Mouse (Mus musculus): ENCODE measurements around the gene Olfr17. TPM values are rescaled to one million over a fixed set of nuclear protein-coding genes. Genes with fewer than 3 reads are reported as not detected.
"Not testable (repeated sequence)": the region's sequence is repeated elsewhere in the genome, so short reads cannot be mapped to it uniquely, and the experiment has no call there.

Olfr17 gene
- not detected in 2 replicates for polyA plus RNA-seq (2015; fragmentation: Nextera tagmentation; extraction: Ambion mirVana)

GRCm38 (mm10) chr7:107092920-107093319 is at the start of gene Olfr17:
Gene Olfr17 (plus strand): TSS chr7:107093220.
- Histone ChIP-seq H3K4me2 (no peak within 1 kb of the TSS), H3K27me3 (replicated peaks) (no peaks in the 10 kb centered on the region), H3K27ac (replicated peaks) (no peak within 1 kb of the TSS), H3K9me3 (peaks cover 2% of the 10 kb centered on the region; the same call in 1 of the 2 replicates), H3K4me3 (no peak within 1 kb of the TSS), H3K9ac (no peak within 1 kb of the TSS), H3K36me3 (no peaks in the 10 kb centered on the region), H3K4me1 (no peaks in the 10 kb centered on the region)
- WGBS: 33% methylated on average over 1 of the region's 1 CpGs
- ATAC-seq (ENCODE audit: extremely low read depth, insufficient number of reproducible peaks, low FRiP score, low TSS enrichment): no peak

- no peak overlapping the region for H3K4me3 ChIP-seq
- WGBS: 65% methylated on average over 1 of the region's 1 CpGs
- H3K4me2 ChIP-seq: no peak overlapping the region
- no peaks in the 10 kb centered on the region for H3K9me3 ChIP-seq
- H3K27ac ChIP-seq (replicated peaks): no peak overlapping the region
- no peaks in the 10 kb centered on the region for H3K27me3 ChIP-seq (replicated peaks)
- no peaks in the 10 kb centered on the region for H3K36me3 ChIP-seq
- ATAC-seq (ENCODE audit: extremely low read depth, insufficient number of reproducible peaks, low FRiP score, low TSS enrichment): no peak
- H3K4me1 ChIP-seq: no peaks in the 10 kb centered on the region
- H3K9ac ChIP-seq: no peak overlapping the region
Observed at GRCm38 (mm10) chr7:107044407-107044806, 48.6 kb upstream of the Olfr17 start.

- no peak for ATAC-seq (ENCODE audit: extremely low read depth, insufficient number of reproducible peaks, low FRiP score, low TSS enrichment)
- Histone ChIP-seq H3K4me1 (no peaks in the 10 kb centered on the region), H3K4me2 (no peak overlapping the region), H3K27ac (replicated peaks) (no peak overlapping the region), H3K27me3 (replicated peaks) (no peaks in the 10 kb centered on the region), H3K9ac (no peak overlapping the region), H3K9me3 (no peaks in the 10 kb centered on the region), H3K4me3 (no peak overlapping the region), H3K36me3 (no peaks in the 10 kb centered on the region)
- 3% methylated on average over 5 of the region's 5 CpGs for WGBS
Observed at GRCm38 (mm10) chr7:107045833-107046232, 47.2 kb upstream of the Olfr17 start.

GRCm38 (mm10) chr7:107047578-107047977 is 45.4 kb upstream of the Olfr17 start:
- H3K36me3 ChIP-seq: no peaks in the 10 kb centered on the region
- no peak overlapping the region for H3K4me3 ChIP-seq
- ATAC-seq (ENCODE audit: extremely low read depth, insufficient number of reproducible peaks, low FRiP score, low TSS enrichment): no peak
- no peaks in the 10 kb centered on the region for H3K4me1 ChIP-seq
- WGBS: 37% methylated on average over 3 of the region's 3 CpGs
- H3K9ac ChIP-seq: no peak overlapping the region
- H3K27ac ChIP-seq (replicated peaks): no peak overlapping the region
- H3K27me3 ChIP-seq (replicated peaks): no peaks in the 10 kb centered on the region
- H3K9me3 ChIP-seq: no peaks in the 10 kb centered on the region
- no peak overlapping the region for H3K4me2 ChIP-seq

- no peak for ATAC-seq (ENCODE audit: extremely low read depth, insufficient number of reproducible peaks, low FRiP score, low TSS enrichment)
- no peaks in the 10 kb centered on the region for H3K4me1 ChIP-seq
- no peak within 1 kb of the TSS for H3K4me3 ChIP-seq
- H3K9ac ChIP-seq: no peak within 1 kb of the TSS
- no peak within 1 kb of the TSS for H3K27ac ChIP-seq (replicated peaks)
- H3K9me3 ChIP-seq: 0 out of 2 replicates have a peak, but pooled peaks cover 3% of the 10 kb centered on the region
- H3K27me3 ChIP-seq (replicated peaks): no peaks in the 10 kb centered on the region
- H3K36me3 ChIP-seq: no peaks in the 10 kb centered on the region
- no peak within 1 kb of the TSS for H3K4me2 ChIP-seq
- 86% methylated on average over 2 of the region's 2 CpGs for WGBS
Observed at GRCm38 (mm10) chr7:107070681-107071080, 22.3 kb upstream of the Olfr17 start, which contains the start of gene Olfr714. Gene Olfr714 (plus strand): TSS chr7:107070981.

- not testable (repeated sequence) for H3K4me1 ChIP-seq; H3K27ac ChIP-seq (replicated peaks); H3K4me3 ChIP-seq; H3K27me3 ChIP-seq (replicated peaks); H3K4me2 ChIP-seq; H3K9ac ChIP-seq; ATAC-seq (ENCODE audit: extremely low read depth, insufficient number of reproducible peaks, low FRiP score, low TSS enrichment); H3K36me3 ChIP-seq; H3K9me3 ChIP-seq
- 85% methylated on average over 2 of the region's 2 CpGs for WGBS
Observed at GRCm38 (mm10) chr7:107110269-107110668, 17.2 kb downstream of the Olfr17 start, which contains the start of gene Olfr715b. Gene Olfr715b (minus strand): TSS chr7:107110369.

GRCm38 (mm10) chr7:107130983-107131382 is 38.0 kb downstream of the Olfr17 start, which contains the start of gene Olfr715:
Gene Olfr715 (minus strand): TSS chr7:107131083.
- WGBS: 69% methylated on average over 3 of the region's 3 CpGs
- not testable (repeated sequence) for H3K4me2 ChIP-seq; H3K4me1 ChIP-seq; H3K27ac ChIP-seq (replicated peaks); H3K9me3 ChIP-seq; H3K9ac ChIP-seq; H3K4me3 ChIP-seq; H3K36me3 ChIP-seq; H3K27me3 ChIP-seq (replicated peaks); ATAC-seq (ENCODE audit: extremely low read depth, insufficient number of reproducible peaks, low FRiP score, low TSS enrichment)

GRCm38 (mm10) chr7:107138027-107138426 is 45.0 kb downstream of the Olfr17 start, which contains the start of gene Olfr716:
Gene Olfr716 (plus strand): TSS chr7:107138327.
- not testable (repeated sequence) for H3K4me2 ChIP-seq; ATAC-seq (ENCODE audit: extremely low read depth, insufficient number of reproducible peaks, low FRiP score, low TSS enrichment); H3K36me3 ChIP-seq; H3K9ac ChIP-seq; H3K27me3 ChIP-seq (replicated peaks); H3K27ac ChIP-seq (replicated peaks); H3K4me1 ChIP-seq; H3K4me3 ChIP-seq; H3K9me3 ChIP-seq
- 52% methylated on average over 2 of the region's 2 CpGs for WGBS

Other genes with a start within 250 kb of the Olfr17 start
- not detected in 2 replicates for gene Olfr703, start 249.9 kb upstream of the Olfr17 start, polyA plus RNA-seq (2015; fragmentation: Nextera tagmentation; extraction: Ambion mirVana)
- not detected in 2 replicates for gene Olfr704, start 230.0 kb upstream of the Olfr17 start, polyA plus RNA-seq (2015; fragmentation: Nextera tagmentation; extraction: Ambion mirVana)
- gene Olfr705, start 216.3 kb upstream of the Olfr17 start, polyA plus RNA-seq (2015; fragmentation: Nextera tagmentation; extraction: Ambion mirVana): not detected in 2 replicates
- gene Olfr706, start 205.1 kb upstream of the Olfr17 start, polyA plus RNA-seq (2015; fragmentation: Nextera tagmentation; extraction: Ambion mirVana): not detected in 2 replicates
- not detected in 2 replicates for gene Olfr707, start 192.0 kb upstream of the Olfr17 start, polyA plus RNA-seq (2015; fragmentation: Nextera tagmentation; extraction: Ambion mirVana)
- not detected in 2 replicates for gene Olfr1532-ps1, start 185.2 kb upstream of the Olfr17 start, polyA plus RNA-seq (2015; fragmentation: Nextera tagmentation; extraction: Ambion mirVana)
- not detected in 2 replicates for gene Olfr709-ps1, start 161.0 kb upstream of the Olfr17 start, polyA plus RNA-seq (2015; fragmentation: Nextera tagmentation; extraction: Ambion mirVana)
- not detected in 2 replicates for gene Olfr710, start 144.9 kb upstream of the Olfr17 start, polyA plus RNA-seq (2015; fragmentation: Nextera tagmentation; extraction: Ambion mirVana)
- gene Olfr6, start 129.3 kb upstream of the Olfr17 start, polyA plus RNA-seq (2015; fragmentation: Nextera tagmentation; extraction: Ambion mirVana): not detected in 2 replicates
- gene Olfr711, start 117.8 kb upstream of the Olfr17 start, polyA plus RNA-seq (2015; fragmentation: Nextera tagmentation; extraction: Ambion mirVana): not detected in 2 replicates
- gene Olfr2, start 87.1 kb upstream of the Olfr17 start, polyA plus RNA-seq (2015; fragmentation: Nextera tagmentation; extraction: Ambion mirVana): not detected in 2 replicates
- not detected in 2 replicates for gene Olfr713, start 62.0 kb upstream of the Olfr17 start, polyA plus RNA-seq (2015; fragmentation: Nextera tagmentation; extraction: Ambion mirVana)
- not detected in 2 replicates for gene Olfr714, start 22.2 kb upstream of the Olfr17 start, polyA plus RNA-seq (2015; fragmentation: Nextera tagmentation; extraction: Ambion mirVana)
- not detected in 2 replicates for gene Olfr715b, start 17.1 kb downstream of the Olfr17 start, polyA plus RNA-seq (2015; fragmentation: Nextera tagmentation; extraction: Ambion mirVana)
- not detected in 2 replicates for gene Olfr715, start 37.9 kb downstream of the Olfr17 start, polyA plus RNA-seq (2015; fragmentation: Nextera tagmentation; extraction: Ambion mirVana)
- not detected in 2 replicates for gene Olfr716, start 45.1 kb downstream of the Olfr17 start, polyA plus RNA-seq (2015; fragmentation: Nextera tagmentation; extraction: Ambion mirVana)
- gene Nlrp14, start 73.8 kb downstream of the Olfr17 start, polyA plus RNA-seq (2015; fragmentation: Nextera tagmentation; extraction: Ambion mirVana): not detected in 2 replicates
- not detected in 2 replicates for gene Rbmxl2, start 116.2 kb downstream of the Olfr17 start, polyA plus RNA-seq (2015; fragmentation: Nextera tagmentation; extraction: Ambion mirVana)

Measured in heart, embryonic 13.5 days (tissue).